Mouse (Mus musculus): ENCODE results near the gene Knop1. TPM values are rescaled to one million over a fixed set of nuclear protein-coding genes. Genes with fewer than 3 reads are reported as not detected.
A peak's percentile ranks its signal among the peaks of the same experiment; 100 is the strongest.

Knop1 gene
- 16.4 and 16.9 TPM in 2 replicates for polyA plus RNA-seq (2012; rRNA removed)

DNA sequence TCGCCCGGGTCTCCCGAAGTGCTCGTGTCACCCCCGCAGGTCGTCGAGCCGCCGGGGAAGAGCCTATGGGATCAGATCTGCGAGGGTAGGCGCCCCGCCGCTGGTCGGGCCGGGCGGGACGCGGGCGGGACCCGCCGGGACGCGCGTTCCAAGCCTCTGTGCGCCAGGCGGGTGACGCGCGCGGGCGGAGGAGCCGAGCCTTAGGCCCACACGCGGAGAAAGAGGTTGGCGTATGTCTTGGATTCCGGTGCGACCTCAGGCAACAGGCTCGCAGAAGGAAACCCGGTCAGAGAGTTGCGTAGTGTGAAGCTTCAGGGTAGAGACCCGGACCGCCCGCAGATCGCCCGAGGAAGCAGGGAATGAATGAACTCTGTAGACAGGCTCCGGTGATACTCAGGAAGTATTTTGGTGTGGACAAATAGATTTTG, at the start of gene Knop1:
Gene Knop1, minus strand, starts transcription at position 378 of the 428 bp plus-strand sequence.
- H3K4me1 ChIP-seq (ENCODE audit: control insufficient read depth, insufficient read depth, low read length): peaks cover 6% of the 10 kb centered on the region
- under 1% methylated on average over 46 of the region's 46 CpGs for WGBS
- H3K27ac ChIP-seq (ENCODE audit: insufficient read depth, low read length): peak within 1 kb of the TSS; percentile 17
- no peak for DNase-seq
- H3K27me3 ChIP-seq (ENCODE audit: control insufficient read depth, insufficient read depth, low read length): no peaks in the 10 kb centered on the region
- TF ChIP-seq POLR2A (IDR thresholded peaks at IDR 0.05; ENCODE audit: borderline replicate concordance, insufficient read depth, low read length) (no peak), CTCF (IDR thresholded peaks at IDR 0.05; ENCODE audit: borderline replicate concordance, insufficient read depth, low read depth, low read length) (no peak)
- H3K4me3 ChIP-seq (replicated peaks; ENCODE audit: insufficient read depth, low read depth, low read length): peak within 1 kb of the TSS; percentile 79

GRCm38 (mm10) chr7:118904530-118904929, 48.5 kb upstream of the Knop1 start:
- H3K4me1 ChIP-seq (ENCODE audit: control insufficient read depth, insufficient read depth, low read length): no peaks in the 10 kb centered on the region
- 86% methylated on average over 4 of the region's 4 CpGs for WGBS
- DNase-seq: no peak
- no peak overlapping the region for H3K27ac ChIP-seq (ENCODE audit: insufficient read depth, low read length)
- H3K27me3 ChIP-seq (ENCODE audit: control insufficient read depth, insufficient read depth, low read length): no peaks in the 10 kb centered on the region
- TF ChIP-seq POLR2A (IDR thresholded peaks at IDR 0.05; ENCODE audit: borderline replicate concordance, insufficient read depth, low read length) (no peak), CTCF (IDR thresholded peaks at IDR 0.05; ENCODE audit: borderline replicate concordance, insufficient read depth, low read depth, low read length) (no peak)
- no peak overlapping the region for H3K4me3 ChIP-seq (replicated peaks; ENCODE audit: insufficient read depth, low read depth, low read length)

GRCm38 (mm10) chr7:118903879-118904278, 47.8 kb upstream of the Knop1 start:
- TF ChIP-seq POLR2A (IDR thresholded peaks at IDR 0.05; ENCODE audit: borderline replicate concordance, insufficient read depth, low read length) (no peak), CTCF (IDR thresholded peaks at IDR 0.05; ENCODE audit: borderline replicate concordance, insufficient read depth, low read depth, low read length) (no peak)
- WGBS: 94% methylated on average over 9 of the region's 9 CpGs
- Histone ChIP-seq H3K4me1 (ENCODE audit: control insufficient read depth, insufficient read depth, low read length) (no peaks in the 10 kb centered on the region), H3K27me3 (ENCODE audit: control insufficient read depth, insufficient read depth, low read length) (no peaks in the 10 kb centered on the region), H3K27ac (ENCODE audit: insufficient read depth, low read length) (no peak overlapping the region), H3K4me3 (replicated peaks; ENCODE audit: insufficient read depth, low read depth, low read length) (no peak overlapping the region)
- no peak for DNase-seq

GRCm38 (mm10) chr7:118902944-118903343, 46.9 kb upstream of the Knop1 start:
- no peak for TF ChIP-seq POLR2A (IDR thresholded peaks at IDR 0.05; ENCODE audit: borderline replicate concordance, insufficient read depth, low read length)
- no peak overlapping the region for H3K27ac ChIP-seq (ENCODE audit: insufficient read depth, low read length)
- no peak for DNase-seq
- no peak overlapping the region for H3K4me3 ChIP-seq (replicated peaks; ENCODE audit: insufficient read depth, low read depth, low read length)
- H3K4me1 ChIP-seq (ENCODE audit: control insufficient read depth, insufficient read depth, low read length): no peaks in the 10 kb centered on the region
- 33% methylated on average over 13 of the region's 13 CpGs for WGBS
- no peaks in the 10 kb centered on the region for H3K27me3 ChIP-seq (ENCODE audit: control insufficient read depth, insufficient read depth, low read length)

DNA sequence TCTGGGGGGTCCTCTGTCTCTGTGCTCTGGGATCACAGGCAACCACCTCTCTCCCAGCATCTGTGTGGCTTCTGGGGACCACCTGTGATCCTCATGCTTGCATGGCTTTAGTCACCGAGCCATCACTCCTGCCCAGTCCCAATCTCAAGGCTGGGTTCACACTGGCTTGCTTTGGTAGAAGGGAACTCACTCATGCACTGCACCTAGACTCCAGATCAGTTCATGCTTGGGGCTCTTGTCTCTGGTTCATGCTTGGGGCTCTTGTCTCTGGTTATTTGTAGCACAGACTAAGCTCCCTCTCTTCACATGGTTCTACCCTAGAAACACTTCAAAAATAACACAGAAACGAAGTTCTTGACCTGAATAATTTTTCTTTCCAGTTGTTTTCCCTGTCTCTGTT, 44.0 kb upstream of the Knop1 start:
- WGBS: 85% methylated on average over 2 of the region's 2 CpGs
- Histone ChIP-seq H3K27me3 (ENCODE audit: control insufficient read depth, insufficient read depth, low read length) (no peaks in the 10 kb centered on the region), H3K4me1 (ENCODE audit: control insufficient read depth, insufficient read depth, low read length) (no peaks in the 10 kb centered on the region), H3K4me3 (replicated peaks; ENCODE audit: insufficient read depth, low read depth, low read length) (no peak overlapping the region), H3K27ac (ENCODE audit: insufficient read depth, low read length) (no peak overlapping the region)
- no peak for DNase-seq
- TF ChIP-seq POLR2A (IDR thresholded peaks at IDR 0.05; ENCODE audit: borderline replicate concordance, insufficient read depth, low read length) (no peak), CTCF (IDR thresholded peaks at IDR 0.05; ENCODE audit: borderline replicate concordance, insufficient read depth, low read depth, low read length) (no peak)

GRCm38 (mm10) chr7:118898063-118898462, 42.0 kb upstream of the Knop1 start:
- H3K27me3 ChIP-seq (ENCODE audit: control insufficient read depth, insufficient read depth, low read length): no peaks in the 10 kb centered on the region
- no peaks in the 10 kb centered on the region for H3K4me1 ChIP-seq (ENCODE audit: control insufficient read depth, insufficient read depth, low read length)
- H3K4me3 ChIP-seq (replicated peaks; ENCODE audit: insufficient read depth, low read depth, low read length): no peak overlapping the region
- TF ChIP-seq CTCF (IDR thresholded peaks at IDR 0.05; ENCODE audit: borderline replicate concordance, insufficient read depth, low read depth, low read length): no peak
- no peak for TF ChIP-seq POLR2A (IDR thresholded peaks at IDR 0.05; ENCODE audit: borderline replicate concordance, insufficient read depth, low read length)
- no peak overlapping the region for H3K27ac ChIP-seq (ENCODE audit: insufficient read depth, low read length)
- DNase-seq: no peak

- Histone ChIP-seq H3K4me3 (replicated peaks; ENCODE audit: insufficient read depth, low read depth, low read length) (no peak overlapping the region), H3K27ac (ENCODE audit: insufficient read depth, low read length) (no peak overlapping the region; the same call in 1 of the 2 replicates), H3K27me3 (ENCODE audit: control insufficient read depth, insufficient read depth, low read length) (no peaks in the 10 kb centered on the region), H3K4me1 (ENCODE audit: control insufficient read depth, insufficient read depth, low read length) (no peaks in the 10 kb centered on the region)
- DNase-seq: no peak
- no peak for TF ChIP-seq POLR2A (IDR thresholded peaks at IDR 0.05; ENCODE audit: borderline replicate concordance, insufficient read depth, low read length)
- TF ChIP-seq CTCF (IDR thresholded peaks at IDR 0.05; ENCODE audit: borderline replicate concordance, insufficient read depth, low read depth, low read length): no peak
- WGBS: 64% methylated on average over 10 of the region's 10 CpGs
Observed at GRCm38 (mm10) chr7:118895469-118896450, 39.7 kb upstream of the Knop1 start.

Measured in cerebellum, adult 2 months (tissue).